Mouse (Mus musculus) thymus, adult 2 months (tissue): ENCODE data around the gene Bcl2l13.

Experiments used
- CTCF ChIP-seq: fragments of 200-500 bp; IDR thresholded peaks from 2 replicates; pipeline ENCODE4 v1.5.1; 2012; ENCODE audit warnings: mild to moderate bottlenecking, control low read depth, low read length, moderate library complexity, borderline replicate concordance; ENCODE audit not compliant: control insufficient read depth, poor library complexity, insufficient read depth; ENCODE audit errors: extremely low read depth
- POLR2A ChIP-seq: fragments of 200-500 bp; IDR thresholded peaks from 2 replicates; pipeline ENCODE4 v1.6.1; 2012; ENCODE audit warnings: mild to moderate bottlenecking, low read length, control low read depth, moderate library complexity; ENCODE audit not compliant: control insufficient read depth, poor library complexity, insufficient read depth; ENCODE audit errors: extremely low read depth

- no peak for TF ChIP-seq CTCF
- no peak for TF ChIP-seq POLR2A
Measured at GRCm38 (mm10) chr6:120941575-120941974, 105.6 kb downstream of the Bcl2l13 start.
